Mouse (Mus musculus) embryonic stem cell, embryonic (primary cell): Measurements from ENCODE around the gene Rhoa.

Experiments used
- CTCF ChIA-PET, 4 experiments: fragments of 300-600 bp in 2 of 4; fragments of 350-600 bp in 2 of 4; sonication (Branson Sonifier 250); formaldehyde crosslinking; loops; one replicate each; lab custom pipeline; 2022; ENCODE audit warnings: inconsistent platforms in 2 of 4; lab: Charles Lee
- POLR2A ChIA-PET, 4 experiments: fragments of 300-600 bp in 2 of 4; fragments of 350-600 bp in 2 of 4; sonication (Branson Sonifier 250); formaldehyde crosslinking; loops; one replicate each; lab custom pipeline; 2022; ENCODE audit warnings: antibody characterized with exemption in 4 of 4, inconsistent platforms in 1 of 4; lab: Charles Lee

The Rhoa gene

DNA sequence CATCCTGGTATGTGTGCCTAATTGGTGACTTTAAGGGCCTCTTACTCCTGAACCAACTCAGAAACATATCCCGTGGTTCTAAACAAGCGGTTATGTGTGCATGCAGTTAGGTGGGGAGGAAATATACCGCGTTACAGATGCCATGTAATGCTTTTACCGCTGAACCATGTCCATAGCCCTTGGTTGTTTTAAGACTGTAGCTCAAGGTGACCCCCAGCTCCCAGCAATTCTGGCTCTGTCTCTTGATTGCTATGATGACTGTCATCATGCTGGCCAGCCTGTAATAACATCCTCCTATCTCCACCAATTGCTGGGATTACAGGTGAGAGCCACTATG, 35.2 kb downstream of the Rhoa start:
- POLR2A ChIA-PET = interaction anchor here in 3 of 4 experiments (0.7 to 3.8 kb wide), 21 partner anchors 10 to 484 kb away, joined by 3 to 20 read pairs (median 3); partner anchors contain the start of genes Amt (in 2 of the 3), 1700102P08Rik (in 1 of the 3), Celsr3 (in 1 of the 3) and Dag1 (in 1 of the 3)
- CTCF ChIA-PET = no interaction called here

DNA sequence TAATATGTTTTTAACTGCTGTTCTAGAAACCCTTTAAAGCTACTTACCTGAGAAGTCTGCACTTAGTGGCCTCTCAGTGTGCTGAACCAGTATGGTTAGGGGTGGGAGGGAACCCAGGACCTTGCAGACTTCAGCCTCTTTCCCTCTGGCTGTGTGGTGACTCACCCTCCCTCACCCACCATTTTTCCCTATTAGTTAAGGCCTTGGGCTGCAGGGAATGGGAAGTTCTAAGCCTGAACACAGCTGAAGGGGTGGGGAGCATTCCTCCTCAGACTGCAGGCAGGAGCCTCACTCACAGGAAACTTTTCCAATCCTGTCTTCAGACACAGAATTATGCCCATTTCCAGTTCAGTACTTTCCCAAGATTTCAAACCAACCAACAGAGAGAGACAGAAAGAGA, 35.9 kb downstream of the Rhoa start:
- ChIA-PET CTCF (interaction anchor here in 2 of 4 experiments (0.6 kb wide), 2 partner anchors 28 to 111 kb away, joined by 7 to 8 read pairs; no protein-coding TSS in a partner anchor), POLR2A (interaction anchor here in 3 of 4 experiments (0.8 to 3.8 kb wide), 15 partner anchors 8 to 234 kb away, joined by 3 to 20 read pairs (median 4); partner anchors contain the start of genes 1700102P08Rik (in 1 of the 3), Rhoa (in 1 of the 3) and Tcta (in 1 of the 3))

DNA sequence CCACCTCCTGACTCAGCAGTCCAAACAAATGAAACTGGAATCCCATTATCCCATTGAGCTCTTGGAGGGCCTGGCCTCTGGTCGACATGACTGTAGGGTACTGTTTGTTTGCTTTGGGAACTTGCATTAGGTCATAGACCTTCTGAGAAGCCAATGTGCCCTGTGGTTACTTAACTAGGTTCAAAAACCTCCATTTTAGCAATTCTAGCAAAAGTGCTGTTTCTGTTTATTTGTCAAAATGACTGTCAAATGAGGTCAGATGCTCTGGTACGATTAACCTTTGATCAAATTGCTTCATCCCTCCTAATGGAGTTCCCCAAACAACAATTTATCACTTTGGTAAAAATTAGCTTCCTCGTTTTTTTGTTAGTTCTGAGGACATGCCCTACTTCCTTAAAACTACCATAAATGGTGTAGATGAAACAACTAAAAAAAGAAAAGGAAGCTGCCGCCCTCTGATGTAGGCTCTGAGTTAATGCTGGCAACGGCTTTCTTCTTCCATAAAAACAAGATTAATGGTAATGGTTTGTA, 36.4 kb downstream of the Rhoa start:
- POLR2A ChIA-PET = interaction anchor here in 3 of 4 experiments (0.7 to 3.8 kb wide), 13 partner anchors 9 to 195 kb away, joined by 3 to 20 read pairs (median 3); no protein-coding TSS in a partner anchor

DNA sequence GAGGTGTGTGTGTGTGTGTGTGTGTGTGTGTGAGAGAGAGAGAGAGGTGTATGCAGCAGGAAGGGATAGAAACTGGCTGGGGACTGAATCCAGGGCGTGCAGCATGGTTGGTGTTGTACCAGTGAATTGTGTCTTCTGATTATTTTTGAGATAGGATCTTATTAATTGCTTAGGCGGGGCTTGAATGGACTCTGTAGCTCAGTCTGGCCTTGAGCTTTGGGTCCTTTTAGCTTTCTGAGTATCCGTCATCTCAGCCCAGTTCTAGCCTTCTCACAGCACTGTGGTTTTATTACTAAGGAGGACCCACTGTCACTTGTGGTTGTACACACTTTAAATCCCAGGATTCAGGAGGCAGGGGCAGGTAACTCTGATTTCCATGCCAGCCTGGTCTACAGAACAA, 37.4 kb downstream of the Rhoa start:
- POLR2A ChIA-PET = interaction anchor here in 2 of 4 experiments (0.5 to 3.8 kb wide), 11 partner anchors 8 to 194 kb away, joined by 3 to 20 read pairs (median 3); no protein-coding TSS in a partner anchor

More for the DNA sequence above, 36.4 kb downstream of the Rhoa start:
- CTCF ChIA-PET = interaction anchor here in 2 of 4 experiments (0.5 to 0.7 kb wide), 4 partner anchors 28 to 227 kb away, joined by 4 to 12 read pairs (median 8); partner anchors contain the start of gene Dalrd3 (in 1 of the 2)

DNA sequence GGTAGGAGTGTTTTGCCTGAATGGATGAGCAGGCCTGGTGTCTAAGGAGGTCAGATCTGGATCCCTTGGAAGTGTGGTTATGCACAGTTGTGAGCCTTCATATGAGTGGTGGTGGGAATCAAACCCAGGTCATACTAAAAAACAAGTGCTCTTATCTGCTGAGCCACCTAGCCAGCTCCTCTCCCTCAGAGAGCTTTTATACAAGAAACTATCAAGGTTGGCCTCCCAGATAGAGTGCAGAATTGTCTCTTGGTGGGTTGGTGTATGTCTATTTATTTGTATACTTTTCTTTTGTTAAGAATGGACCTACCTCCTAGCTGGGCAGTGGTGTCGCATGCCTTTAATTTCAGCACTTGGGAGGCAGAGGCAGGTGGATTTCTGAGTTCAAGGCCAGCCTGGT, 37.9 kb downstream of the Rhoa start:
- ChIA-PET POLR2A (interaction anchor here in 3 of 4 experiments (0.7 to 3.8 kb wide), 11 partner anchors 10 to 150 kb away, joined by 3 to 20 read pairs (median 4); partner anchors contain the start of gene 1700102P08Rik (in 1 of the 3)), CTCF (interaction anchor here in 3 of 4 experiments (0.6 to 1.7 kb wide), 4 partner anchors 21 to 1637 kb away, joined by 3 to 4 read pairs (median 3); no protein-coding TSS in a partner anchor)

More for the DNA sequence above, 37.4 kb downstream of the Rhoa start:
- CTCF ChIA-PET = interaction anchor here in 1 of 4 experiments (1.7 kb wide), 1 partner anchor 21 kb away, joined by 3 read pairs; no protein-coding TSS in a partner anchor

DNA sequence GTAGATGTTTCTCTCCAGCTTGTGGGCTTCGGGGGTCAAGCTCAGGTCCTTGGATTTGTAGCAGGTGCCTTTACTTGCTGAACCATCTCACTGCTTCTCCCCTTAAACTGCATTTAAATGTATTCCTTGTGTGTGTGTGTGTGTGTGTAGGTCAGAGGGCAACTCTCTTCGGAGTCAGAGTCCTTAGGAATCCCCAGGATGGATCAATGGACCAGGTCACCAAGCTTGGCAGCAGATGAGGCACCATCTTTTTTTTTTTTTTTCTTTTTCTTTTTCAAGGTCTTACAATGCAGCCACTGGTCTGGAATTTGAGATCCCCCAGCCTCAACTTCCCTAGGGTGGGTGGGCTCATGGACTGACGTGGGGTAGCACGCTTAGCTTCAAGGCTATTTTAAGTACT, 38.5 kb downstream of the Rhoa start:
- ChIA-PET CTCF (interaction anchor here (0.6 to 1.7 kb wide), 8 partner anchors 22 to 1636 kb away, joined by 3 to 5 read pairs (median 3); no protein-coding TSS in a partner anchor), POLR2A (interaction anchor here in 3 of 4 experiments (0.6 to 2.9 kb wide), 15 partner anchors 11 to 1887 kb away, joined by 3 to 7 read pairs (median 4); partner anchors contain the start of genes Amt (in 2 of the 3) and 1700102P08Rik (in 1 of the 3))

DNA sequence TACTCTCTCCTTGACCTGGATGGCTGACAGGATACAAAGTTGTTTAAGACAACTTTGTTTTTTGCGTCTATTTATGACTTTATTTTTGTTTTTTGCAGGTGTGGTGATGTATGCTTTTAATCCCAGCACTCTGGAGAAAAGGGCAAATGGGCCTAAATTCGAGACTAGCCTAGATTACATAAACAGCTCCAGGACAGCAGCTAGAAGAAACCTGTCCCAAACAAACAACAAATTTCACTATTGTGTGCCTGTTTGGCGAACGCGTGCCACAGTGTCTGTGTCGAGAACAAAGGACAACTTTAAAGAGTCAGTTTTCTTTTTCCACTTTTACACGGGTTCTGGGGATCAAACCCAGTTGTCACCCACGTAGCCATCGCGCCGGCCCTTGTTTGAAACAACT, 41.1 kb downstream of the Rhoa start:
- POLR2A ChIA-PET = interaction anchor here in 2 of 4 experiments (0.7 to 2.0 kb wide), 4 partner anchors 8 to 44 kb away, joined by 3 to 23 read pairs (median 8); partner anchors contain the start of gene Gpx1 (in 2 of the 2)

DNA sequence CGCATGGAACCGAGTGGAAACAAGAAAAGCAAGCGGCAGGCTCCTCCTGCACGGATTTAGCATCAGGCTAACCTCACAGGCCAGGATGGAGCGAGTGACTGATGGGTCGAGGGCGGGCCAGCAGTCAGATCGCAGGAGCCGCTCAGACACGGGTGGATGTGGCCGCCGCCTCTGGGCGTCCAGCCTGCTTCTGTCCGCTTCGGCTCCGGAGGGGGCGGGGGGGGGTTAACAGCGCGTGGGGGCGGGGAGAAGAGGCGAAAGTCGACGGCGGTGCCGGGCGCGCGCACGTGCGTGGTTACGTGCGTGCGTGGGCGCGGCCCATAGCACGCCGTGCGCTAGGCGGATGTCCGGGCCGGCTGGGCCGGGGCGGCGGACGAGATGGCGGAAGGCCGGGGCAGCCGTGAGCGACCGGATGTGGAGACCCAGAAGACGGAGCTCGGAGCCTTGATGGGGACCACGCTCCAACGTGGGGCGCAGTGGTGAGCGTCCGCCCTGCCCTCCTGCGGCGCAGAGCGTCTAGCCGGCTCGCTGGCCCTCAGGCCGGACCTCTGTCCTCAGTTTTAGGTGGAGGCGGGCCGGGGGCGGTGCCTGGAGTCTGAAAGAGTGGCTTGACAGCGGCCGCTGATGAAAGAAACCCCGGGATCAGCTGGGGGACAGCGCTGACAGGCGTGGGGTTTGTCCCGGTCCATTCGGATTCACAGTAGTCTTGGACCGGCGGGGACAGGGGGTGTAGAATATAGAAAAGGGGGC, 41.8 kb downstream of the Rhoa start, which contains the start of gene Usp4:
Gene Usp4 (plus strand): TSS at position 314 of the 750 bp plus-strand sequence.
- ChIA-PET CTCF (interaction anchor here in 1 of 4 experiments (0.6 kb wide), 1 partner anchor 222 kb away, joined by 3 read pairs; the partner anchor contains the start of gene Dalrd3), POLR2A (interaction anchor here (0.6 to 2.0 kb wide), 17 partner anchors 9 to 168 kb away, joined by 3 to 23 read pairs (median 4); partner anchors contain the start of genes Gpx1 (in 4 of the 4), 1700102P08Rik (in 1 of the 4), Qars (in 1 of the 4) and Qrich1 (in 1 of the 4))

More for the DNA sequence above, 41.1 kb downstream of the Rhoa start:
- CTCF ChIA-PET = no interaction called here

DNA sequence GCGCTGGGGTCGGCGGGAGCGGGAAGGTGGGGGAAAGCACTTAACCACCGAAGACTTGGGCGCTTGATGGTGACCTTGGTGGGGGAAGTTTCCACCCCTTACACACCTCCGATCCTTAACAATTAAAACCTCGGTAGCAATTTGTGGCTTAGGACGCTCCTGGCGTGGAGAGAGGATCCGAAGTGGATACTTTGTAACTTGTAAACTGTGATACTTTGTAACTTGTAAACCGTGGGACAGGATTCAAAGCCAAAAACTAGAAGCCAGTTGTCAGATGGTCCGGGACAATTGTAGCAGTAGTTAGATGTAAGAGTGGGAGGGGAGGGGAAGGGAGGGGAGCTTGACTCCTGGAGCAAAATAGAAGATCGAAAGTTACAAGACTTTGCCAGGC, 42.4 kb downstream of the Rhoa start:
- POLR2A ChIA-PET = interaction anchor here (0.6 to 2.0 kb wide), 17 partner anchors 9 to 168 kb away, joined by 3 to 23 read pairs (median 4); partner anchors contain the start of genes Gpx1 (in 4 of the 4), 1700102P08Rik (in 1 of the 4), Qars (in 1 of the 4) and Qrich1 (in 1 of the 4)
- CTCF ChIA-PET = interaction anchor here in 1 of 4 experiments (0.6 kb wide), 1 partner anchor 221 kb away, joined by 3 read pairs; the partner anchor contains the start of gene Dalrd3

DNA sequence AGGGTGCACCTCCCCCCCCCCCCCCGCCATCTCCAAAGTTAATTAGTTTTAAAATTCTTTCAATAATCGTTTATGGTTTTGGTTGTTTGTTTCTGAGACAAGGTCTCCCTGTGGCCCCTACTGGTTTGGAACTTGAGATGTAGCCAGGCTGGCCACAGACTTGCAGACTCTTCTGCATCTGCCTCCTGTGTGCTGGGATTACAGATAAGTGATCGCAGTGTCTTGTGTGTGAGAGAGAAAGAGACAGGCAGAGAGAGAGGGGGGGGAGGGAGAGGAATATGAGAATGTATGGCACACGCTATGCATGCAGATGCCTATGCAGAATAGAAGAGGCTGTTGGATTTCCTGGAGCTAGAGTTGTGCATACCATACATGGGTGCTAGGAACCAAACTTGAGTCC, 43.8 kb downstream of the Rhoa start:
- ChIA-PET POLR2A (interaction anchor here in 3 of 4 experiments (1.3 to 1.9 kb wide), 4 partner anchors 11 to 42 kb away, joined by 4 to 7 read pairs (median 6); partner anchors contain the start of gene Gpx1 (in 1 of the 3)), CTCF (no interaction called here)

DNA sequence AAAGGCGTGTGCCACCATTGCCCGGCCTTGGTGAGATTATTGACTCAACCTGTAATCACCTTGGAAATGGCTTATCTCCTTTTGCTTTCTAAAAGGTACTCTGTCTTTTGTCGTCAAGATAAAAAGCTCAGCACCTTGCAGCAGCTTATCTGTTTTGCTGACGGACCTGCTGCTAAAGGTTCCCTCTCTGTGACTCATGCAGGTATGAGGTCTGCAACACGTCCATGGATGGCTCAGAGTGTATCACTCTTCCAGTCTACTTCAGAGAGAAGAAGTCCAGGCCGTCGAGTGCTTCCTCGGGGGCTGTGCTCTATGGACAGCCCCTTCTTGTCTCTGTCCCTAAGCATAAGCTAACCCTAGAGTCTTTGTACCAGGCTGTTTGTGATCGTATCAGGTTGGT, 72.3 kb downstream of the Rhoa start:
- ChIA-PET POLR2A (interaction anchor here in 2 of 4 experiments (0.8 to 2.6 kb wide), 5 partner anchors 11 to 140 kb away, joined by 3 to 18 read pairs (median 6); partner anchors contain the start of genes 1700102P08Rik (in 2 of the 2) and Gpx1 (in 1 of the 2)), CTCF (no interaction called here)

DNA sequence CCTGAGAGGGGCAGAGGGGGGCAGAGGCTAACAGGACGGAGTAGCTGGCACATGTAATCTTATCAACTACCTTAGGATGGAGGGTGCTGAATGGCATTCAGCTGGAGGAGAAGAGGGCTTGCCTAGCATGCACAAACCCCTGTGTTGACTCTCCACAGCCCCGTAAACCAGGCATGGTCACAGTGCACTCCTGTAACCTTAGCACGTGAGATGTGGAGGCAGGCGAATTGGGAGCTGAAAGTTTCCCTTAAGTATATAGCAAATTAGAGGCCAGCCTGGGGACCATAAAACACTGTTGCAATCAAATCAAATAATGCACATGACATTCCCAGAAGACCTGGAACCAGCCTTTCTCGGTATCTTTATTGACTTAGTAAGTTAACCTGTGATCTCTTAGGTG, 72.8 kb downstream of the Rhoa start:
- ChIA-PET POLR2A (interaction anchor here in 2 of 4 experiments (0.8 to 2.6 kb wide), 7 partner anchors 10 to 139 kb away, joined by 3 to 18 read pairs (median 3); partner anchors contain the start of genes 1700102P08Rik (in 2 of the 2) and Gpx1 (in 1 of the 2)), CTCF (no interaction called here)

DNA sequence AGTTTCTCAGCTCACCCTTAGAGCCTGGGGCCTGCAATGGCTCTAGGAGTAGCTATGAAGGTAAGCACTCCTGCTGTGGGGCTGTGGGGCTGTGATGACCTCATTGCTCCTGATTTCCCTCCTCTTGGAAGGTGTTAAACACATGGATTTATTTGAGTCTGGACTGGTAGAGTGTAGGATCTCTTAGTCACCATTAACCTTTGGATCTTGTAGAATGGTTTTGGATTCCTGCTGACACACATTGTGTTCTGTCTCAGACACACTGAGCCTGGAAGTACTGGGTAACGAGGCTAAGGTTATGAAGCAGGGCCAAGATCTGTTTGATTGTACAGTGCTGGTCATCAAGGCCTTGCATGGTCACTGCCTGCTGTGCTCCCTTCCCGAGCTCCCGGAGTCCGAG, 73.4 kb downstream of the Rhoa start:
- ChIA-PET CTCF (no interaction called here), POLR2A (interaction anchor here in 2 of 4 experiments (0.8 to 2.6 kb wide), 6 partner anchors 12 to 138 kb away, joined by 3 to 18 read pairs (median 4); partner anchors contain the start of genes 1700102P08Rik (in 2 of the 2) and Gpx1 (in 1 of the 2))

DNA sequence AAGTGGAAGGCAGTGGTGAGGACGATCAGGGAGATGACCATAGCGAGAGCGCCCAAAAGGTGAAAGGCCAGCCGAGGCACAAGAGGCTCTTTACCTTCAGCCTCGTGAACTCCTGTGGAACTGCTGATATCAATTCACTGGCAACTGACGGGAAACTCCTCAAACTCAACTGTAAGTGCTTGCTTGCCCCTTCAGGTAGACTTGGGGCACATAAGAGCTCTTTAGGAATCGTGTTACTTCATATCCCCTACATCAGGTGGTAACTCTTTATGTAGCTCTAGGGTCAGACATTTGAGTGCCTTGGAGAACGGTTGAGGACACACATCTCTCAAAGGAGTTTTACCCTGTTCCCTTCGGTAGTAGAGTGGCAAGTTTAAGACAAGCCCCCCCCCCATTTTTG, 75.5 kb downstream of the Rhoa start:
- POLR2A ChIA-PET = interaction anchor here in 3 of 4 experiments (0.7 to 5.8 kb wide), 4 partner anchors 12 to 16 kb away, joined by 3 to 49 read pairs (median 15); partner anchors contain the start of gene 1700102P08Rik (in 2 of the 3)

DNA sequence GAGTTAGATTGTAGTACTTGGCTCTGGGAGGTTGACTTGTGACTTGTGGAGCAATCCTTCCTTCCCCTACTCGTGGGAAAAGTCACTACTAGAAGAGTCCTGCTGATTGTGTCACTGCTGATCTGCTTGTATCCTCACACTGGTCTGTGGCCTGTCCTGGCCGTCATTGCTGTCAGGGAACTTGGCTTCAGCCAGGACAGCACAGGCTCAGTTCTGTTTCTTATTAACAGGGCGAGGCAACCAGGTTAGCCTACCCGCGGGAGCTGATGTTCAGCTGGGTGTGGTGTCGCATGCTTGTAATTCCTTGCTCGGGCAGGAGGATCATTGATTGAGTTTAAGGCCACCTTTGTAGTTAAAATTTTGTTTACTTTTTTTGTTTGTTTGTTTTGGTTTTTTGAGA, 79.1 kb downstream of the Rhoa start:
- ChIA-PET POLR2A (interaction anchor here in 2 of 4 experiments (0.6 to 5.8 kb wide), 10 partner anchors 8 to 79 kb away, joined by 3 to 49 read pairs (median 4); partner anchors contain the start of genes Gpx1 (in 2 of the 2), 1700102P08Rik (in 1 of the 2), Rhoa (in 1 of the 2) and Tcta (in 1 of the 2)), CTCF (no interaction called here)

More for the DNA sequence above, 75.5 kb downstream of the Rhoa start:
- CTCF ChIA-PET = interaction anchor here in 2 of 4 experiments (0.6 to 0.7 kb wide), 3 partner anchors 198 to 411 kb away, joined by 3 read pairs; no protein-coding TSS in a partner anchor

DNA sequence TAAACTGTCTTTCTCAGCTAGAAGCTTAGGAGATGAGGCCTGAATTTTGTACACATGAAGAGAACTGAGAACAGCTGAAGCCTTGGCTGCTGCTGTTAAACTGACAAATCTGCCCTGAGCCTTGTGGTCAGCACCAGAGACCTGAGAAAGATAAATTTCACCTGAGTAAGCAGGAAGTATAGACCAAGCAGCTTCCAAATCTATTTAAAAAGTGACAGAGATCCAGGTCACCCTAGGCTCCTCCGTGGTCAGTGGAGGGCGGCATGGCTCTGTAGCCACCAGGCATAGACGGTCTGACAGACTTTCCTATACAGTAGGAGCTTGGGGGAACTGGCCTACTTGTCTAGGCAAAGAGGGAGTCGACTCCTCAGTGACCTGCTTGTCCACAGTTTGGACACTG, 80.9 kb downstream of the Rhoa start:
- CTCF ChIA-PET = interaction anchor here in 1 of 4 experiments (0.6 kb wide), 1 partner anchor 83 kb away, joined by 3 read pairs; no protein-coding TSS in a partner anchor
- POLR2A ChIA-PET = interaction anchor here in 2 of 4 experiments (0.6 to 3.2 kb wide), 9 partner anchors 12 to 255 kb away, joined by 3 to 17 read pairs (median 4); partner anchors contain the start of genes Gpx1 (in 2 of the 2) and Dag1 (in 1 of the 2)
